Mouse (Mus musculus): ENCODE measurements around the gene Mphosph9.

GRCm38 (mm10) chr5:124222696-124223095 is 105.1 kb downstream of the Mphosph9 start:
- no peak for TF ChIP-seq CTCF (IDR thresholded peaks at IDR 0.05; ENCODE audit: low read depth)
- no peak for TF ChIP-seq EP300 (optimal IDR thresholded peaks at IDR 0.05)
